In the genomic region with DNA sequence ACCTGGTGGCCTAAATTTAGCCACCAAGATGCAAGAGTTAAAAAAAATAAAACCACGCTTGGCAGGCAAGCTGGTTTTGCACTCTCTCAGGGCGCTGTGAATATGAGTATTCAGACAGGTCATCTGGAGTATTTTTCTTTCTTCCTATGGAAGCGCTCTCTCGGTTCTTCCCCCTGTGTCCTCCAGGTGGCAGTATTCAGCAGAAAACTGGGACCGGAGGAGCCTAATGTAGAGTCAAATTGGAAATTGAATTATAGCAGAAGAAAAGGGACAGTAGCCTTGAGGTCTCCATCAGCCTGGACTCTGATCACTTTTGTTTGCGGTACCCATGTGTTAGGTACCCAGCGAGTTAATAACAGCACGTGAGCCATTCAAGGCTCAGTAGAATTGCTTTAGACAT, we compare ENCODE assay signal across 8 mouse cellular contexts.
DNase-seq lines count a peak whose midpoint lies in the region; ATAC-seq and TF ChIP-seq lines count a peak whose summit lies in the region.

No protein-coding gene starts in this region.

- no peaks in the 10 kb centered on the region for H3K9me3 ChIP-seq in liver, postnatal 0 days (ENCODE audit: low read length)
- H3K9me3 ChIP-seq in neural tube, embryonic 13.5 days = no peaks in the 10 kb centered on the region

- H3K27me3 ChIP-seq in cerebellum, adult 2 months (ENCODE audit: control insufficient read depth, insufficient read depth, low read length) = no peaks in the 10 kb centered on the region
- H3K27me3 ChIP-seq in liver, postnatal 0 days (ENCODE audit: insufficient read depth, low read length) = no peaks in the 10 kb centered on the region
- H3K27me3 ChIP-seq in neural tube, embryonic 13.5 days = no peaks in the 10 kb centered on the region

- WGBS in cerebellum, adult 2 months = 18% methylated on average over 8 of the region's 8 CpGs
- 26% methylated on average over 8 of the region's 8 CpGs for WGBS in liver, postnatal 0 days (ENCODE audit: insufficient replicate concordance)
- 22% methylated on average over 8 of the region's 8 CpGs for WGBS in neural tube, embryonic 13.5 days

- no peak overlapping the region for H3K9ac ChIP-seq in liver, postnatal 0 days (replicated peaks)
- H3K9ac ChIP-seq in neural tube, embryonic 13.5 days = no peak overlapping the region

- ATAC-seq in frontal cortex, adult (ENCODE audit: low TSS enrichment) = peak; percentile 71
- ATAC-seq in liver, postnatal 0 days = no peak; the same call in 1 of the 2 replicates
- ATAC-seq in neural tube, embryonic 13.5 days (ENCODE audit: low read depth) = peak; percentile 54; the same call in 1 of the 2 replicates

- H3K36me3 ChIP-seq in liver, postnatal 0 days (replicated peaks; ENCODE audit: insufficient read depth, low read length) = peaks cover 20% of the 10 kb centered on the region
- no peaks in the 10 kb centered on the region for H3K36me3 ChIP-seq in neural tube, embryonic 13.5 days

- no peak for TF ChIP-seq POLR2A in cerebellum, adult 2 months (IDR thresholded peaks at IDR 0.05; ENCODE audit: borderline replicate concordance, insufficient read depth, low read length)

- no peak overlapping the region for H3K4me2 ChIP-seq in liver, postnatal 0 days (ENCODE audit: low read depth, low read length)
- H3K4me2 ChIP-seq in neural tube, embryonic 13.5 days = no peak overlapping the region

- no peaks in the 10 kb centered on the region for H3K4me1 ChIP-seq in cerebellum, adult 2 months (ENCODE audit: control insufficient read depth, insufficient read depth, low read length)
- H3K4me1 ChIP-seq in liver, postnatal 0 days (ENCODE audit: insufficient read depth) = no peaks in the 10 kb centered on the region
- peaks cover 52% of the 10 kb centered on the region for H3K4me1 ChIP-seq in neural tube, embryonic 13.5 days (replicated peaks)

- H3K27ac ChIP-seq in cerebellum, adult 2 months (ENCODE audit: insufficient read depth, low read length) = no peak overlapping the region
- no peak overlapping the region for H3K27ac ChIP-seq in liver, postnatal 0 days (ENCODE audit: low read depth)
- peak overlapping the region; percentile 43; the same call in 1 of the 2 replicates for H3K27ac ChIP-seq in neural tube, embryonic 13.5 days (replicated peaks)

- no peak for TF ChIP-seq EP300 in liver, postnatal 0 days (IDR thresholded peaks at IDR 0.05; ENCODE audit: low read depth)

- H3K4me3 ChIP-seq in cerebellum, adult 2 months (replicated peaks; ENCODE audit: insufficient read depth, low read depth, low read length) = no peak overlapping the region
- H3K4me3 ChIP-seq in liver, postnatal 0 days (ENCODE audit: low read depth, low read length) = no peak overlapping the region
- H3K4me3 ChIP-seq in neural tube, embryonic 13.5 days = no peak overlapping the region

- DNase-seq in A20 (ENCODE audit: low read depth, low spot score) (peak; percentile 55), MN1 (ENCODE audit: low spot score) (peak; percentile 67)
- DNase-seq in cerebellum, adult 2 months = peak; percentile 74 to 80
- peak; percentile 71 for DNase-seq in kidney, adult 9 months
- DNase-seq in liver, postnatal 0 days = peak; percentile 42
- DNase-seq in thymus, postnatal 14 days = peak; percentile 67

- TF ChIP-seq CTCF in cerebellum, adult 2 months (IDR thresholded peaks at IDR 0.05; ENCODE audit: borderline replicate concordance, insufficient read depth, low read depth, low read length) = peak; percentile 82
- TF ChIP-seq CTCF in liver, postnatal 0 days (IDR thresholded peaks at IDR 0.05; ENCODE audit: low read depth) = peak; percentile 80
